Mouse (Mus musculus) retina, embryonic 14.5 days (tissue): Measurements from ENCODE around the gene Smarcc2.

Experiments
- DNase-seq: peaks from one replicate; pipeline ENCODE4 v3.0.0-alpha.2; 2015; ENCODE audit warnings: low spot score

The Smarcc2 gene

GRCm38 (mm10) chr10:128516677-128517076 lies 57.6 kb downstream of the Smarcc2 start:
- DNase-seq, result no peak

GRCm38 (mm10) chr10:128518833-128519232 lies 59.8 kb downstream of the Smarcc2 start:
- DNase-seq, result peak; percentile 66

- DNase-seq, result no peak
Measured at GRCm38 (mm10) chr10:128520591-128520990, 61.5 kb downstream of the Smarcc2 start.

DNA sequence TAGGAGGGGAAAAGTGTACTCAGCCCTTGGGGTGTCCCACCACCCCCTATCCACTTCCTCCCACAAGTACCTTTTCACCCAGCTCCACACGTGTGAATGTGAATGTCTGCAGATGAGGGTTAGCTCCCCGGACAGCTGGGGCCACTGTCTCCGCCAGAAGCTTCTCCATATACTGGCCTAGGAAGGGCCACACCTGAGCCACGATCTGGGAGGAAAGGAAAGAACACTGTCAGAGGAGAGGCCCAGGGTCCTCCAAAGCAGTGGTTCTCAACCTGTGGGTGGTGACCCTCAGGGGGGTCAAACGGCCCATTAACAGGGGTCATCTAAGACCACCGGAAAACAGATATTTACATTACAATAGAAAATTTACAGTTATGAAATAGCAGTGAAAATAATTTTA lies 63.3 kb downstream of the Smarcc2 start:
- DNase-seq, result no peak

- DNase-seq, result peak; percentile 63
Measured at GRCm38 (mm10) chr10:128524111-128524731, 65.2 kb downstream of the Smarcc2 start.

DNA sequence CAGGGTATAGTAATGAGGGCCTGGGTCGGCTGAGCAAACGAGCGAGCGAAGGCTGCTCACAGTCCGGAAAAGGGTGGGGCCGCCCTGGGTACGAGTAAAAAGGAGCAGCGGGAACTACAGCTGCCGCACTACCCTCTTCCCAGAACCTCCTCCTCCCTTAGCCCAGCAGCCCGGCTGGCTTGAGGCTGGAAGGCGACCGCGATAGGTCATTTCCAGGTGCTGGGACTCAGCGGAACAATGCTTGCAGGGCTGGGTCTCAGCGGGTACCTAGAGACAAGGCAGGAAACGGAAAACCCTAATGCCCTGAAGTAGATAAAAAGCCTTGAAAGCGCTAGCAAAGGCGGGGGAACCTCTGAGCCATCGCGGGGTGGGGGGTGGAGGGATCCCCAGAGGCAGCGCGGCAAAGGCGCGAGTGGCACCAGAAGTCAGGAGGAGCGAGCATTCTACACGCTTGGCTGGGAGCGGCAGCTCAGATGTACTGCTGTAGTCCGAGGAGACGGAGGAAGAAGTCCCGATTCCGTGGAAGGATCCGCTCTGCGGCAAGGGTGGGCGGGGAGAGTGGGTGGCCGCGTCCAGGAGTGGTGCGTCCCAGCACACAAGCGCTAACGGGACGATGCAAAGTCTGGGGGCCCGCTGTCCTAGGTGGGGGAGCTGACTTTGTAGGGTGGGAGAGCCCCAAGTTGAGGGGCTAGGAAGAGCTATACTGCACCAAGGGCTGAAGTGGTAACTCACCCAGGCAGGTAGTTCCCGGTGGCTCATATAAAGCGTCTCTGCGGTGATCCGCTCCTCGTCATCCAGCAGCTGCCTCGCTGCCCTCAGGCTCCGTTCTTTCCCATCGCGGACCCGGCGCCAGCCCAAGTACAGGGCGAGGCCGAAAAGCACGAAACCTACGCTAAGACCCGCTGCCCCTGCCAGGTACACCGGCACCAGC lies 65.9 kb downstream of the Smarcc2 start:
- peak; percentile 76 for DNase-seq

GRCm38 (mm10) chr10:128525671-128526308 lies 66.7 kb downstream of the Smarcc2 start, which contains the start of gene Esyt1:
Esyt1 (minus strand) TSS chr10:128525871.
- DNase-seq, result peak; percentile 97

DNA sequence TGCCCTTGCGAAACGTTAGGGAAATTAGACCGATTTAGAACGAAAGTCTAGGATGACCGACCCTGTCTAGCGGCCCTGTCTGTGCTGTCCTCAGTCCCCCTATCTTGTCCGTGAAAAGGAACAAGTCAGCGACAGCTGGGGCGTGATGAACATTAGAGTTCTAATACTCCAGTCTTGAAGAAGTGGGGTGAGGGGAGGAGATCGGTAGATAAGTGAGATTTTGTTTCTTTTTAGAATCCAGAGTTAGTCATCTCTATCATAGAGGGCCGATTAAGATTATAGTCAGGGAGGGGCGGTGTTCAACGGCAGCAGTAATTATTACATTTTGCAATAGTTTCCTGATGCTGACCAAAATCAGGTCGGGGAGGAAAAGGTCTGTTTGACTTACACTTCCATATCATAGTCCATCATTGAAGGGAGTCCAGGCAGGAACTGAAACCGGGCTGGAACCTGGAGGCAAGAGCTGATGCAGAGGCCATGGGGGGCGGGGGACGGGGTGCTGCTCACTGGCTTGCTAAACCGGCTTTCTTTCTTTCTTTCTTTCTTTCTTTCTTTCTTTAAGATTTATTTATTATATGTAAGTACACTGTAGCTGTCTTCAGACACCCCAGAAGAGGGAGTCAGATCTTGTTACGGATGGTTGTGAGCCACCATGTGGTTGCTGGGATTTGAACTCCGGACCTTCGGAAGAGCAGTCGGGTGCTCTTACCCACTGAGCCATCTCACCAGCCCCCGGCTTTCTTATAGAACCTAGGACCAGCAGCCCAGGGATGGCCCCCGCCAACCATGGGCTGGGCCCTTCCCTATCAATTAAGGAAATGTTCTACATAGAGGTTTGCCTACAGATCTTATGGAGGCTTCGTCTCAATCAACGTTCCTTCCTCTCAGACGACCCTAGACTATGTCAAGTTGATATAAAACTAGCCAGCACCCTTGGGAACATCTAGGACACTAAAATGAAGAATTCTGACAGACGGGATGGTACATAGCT lies 67.6 kb downstream of the Smarcc2 start:
- DNase-seq, result no peak

DNA sequence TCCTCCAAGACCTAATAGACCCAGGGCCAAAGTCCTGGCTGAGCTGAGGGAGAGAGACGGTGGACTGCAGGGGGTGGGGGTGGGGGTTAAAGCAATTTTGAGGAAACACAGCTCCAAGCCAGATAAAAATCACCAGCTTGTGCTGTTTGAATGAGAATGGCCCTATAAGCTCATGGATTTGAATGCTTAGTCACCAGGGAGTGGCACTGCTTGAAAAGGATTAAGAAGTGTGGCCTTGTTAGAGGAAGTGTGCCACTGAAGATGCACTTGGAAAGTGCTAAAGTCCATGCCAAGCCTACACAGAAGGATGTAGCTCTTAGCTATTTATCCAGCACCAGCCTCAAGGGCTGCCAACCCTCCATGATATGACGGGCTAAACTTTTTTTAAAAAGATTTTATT lies 76.2 kb downstream of the Smarcc2 start:
- no peak for DNase-seq

DNA sequence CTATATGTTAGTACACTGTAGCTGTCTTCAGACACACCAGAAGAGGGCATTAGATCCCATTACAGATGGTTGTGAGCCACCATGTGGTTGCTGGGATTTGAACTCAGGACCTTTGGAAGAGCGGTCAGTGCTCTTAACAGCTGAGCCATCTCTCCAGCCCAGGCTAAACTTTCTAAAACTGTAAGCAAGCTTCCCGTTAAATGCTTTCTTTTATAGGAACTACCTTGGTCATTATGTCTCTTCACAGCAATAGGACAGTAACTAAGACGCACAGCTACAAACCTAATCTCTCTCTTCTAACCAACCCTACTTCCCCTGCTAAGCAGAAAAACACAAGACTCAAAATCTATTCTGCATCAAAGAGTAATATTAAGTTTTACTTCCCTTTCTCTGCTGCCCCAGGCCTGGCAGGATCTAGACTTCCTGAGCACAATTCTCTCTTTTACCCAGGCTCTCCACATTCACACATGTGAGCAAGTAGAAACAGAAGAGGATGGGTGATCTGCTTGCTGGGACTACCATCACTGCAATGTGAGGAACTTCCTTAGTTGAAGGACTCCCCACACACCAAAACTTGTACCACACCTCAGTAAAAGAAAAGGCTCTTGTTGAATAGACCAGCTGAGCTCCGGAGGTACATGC lies 76.7 kb downstream of the Smarcc2 start:
- DNase-seq, result no peak

GRCm38 (mm10) chr10:128536266-128536940 lies 77.4 kb downstream of the Smarcc2 start:
- DNase-seq, result peak; percentile 95

DNA sequence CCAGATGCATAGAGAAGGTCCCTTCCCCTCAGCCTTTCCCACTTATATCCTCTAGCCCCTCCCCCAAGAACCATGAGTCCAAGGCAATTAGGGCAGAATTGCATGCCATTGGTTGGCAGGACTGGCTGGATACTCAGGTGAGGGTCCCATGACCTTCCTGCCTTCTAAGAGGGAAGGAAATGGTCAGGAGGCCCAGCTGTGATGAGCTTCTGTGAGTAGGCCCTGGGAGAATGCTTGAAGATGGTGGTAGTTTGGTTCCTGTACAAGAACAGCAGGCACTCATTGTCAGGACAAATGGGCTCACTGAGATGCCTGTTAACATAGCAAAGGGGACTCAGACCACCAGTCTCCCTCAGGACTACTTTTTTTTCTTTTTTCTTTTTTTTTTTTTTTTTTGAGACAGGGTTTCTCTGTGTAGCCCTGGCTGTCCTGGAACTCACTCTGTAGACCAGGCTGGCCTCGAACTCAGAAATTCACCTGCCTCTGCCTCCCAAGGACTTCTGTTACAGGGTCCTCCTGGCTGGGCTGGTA lies 79.4 kb downstream of the Smarcc2 start:
- DNase-seq, result no peak
